Mouse (Mus musculus) brain, embryonic 14.5 days (tissue): Measurements from ENCODE around the gene Onecut3. TPM values are rescaled to one million over a fixed set of nuclear protein-coding genes. Genes with fewer than 3 reads are reported as not detected.

Experiments
- DNase-seq: peaks from one replicate; pipeline ENCODE4 v3.0.0-alpha.2; 2011; ENCODE audit warnings: low read depth
- CTCF ChIP-seq: fragments of 200-500 bp; IDR thresholded peaks from 2 replicates; pipeline ENCODE4 v1.5.1; 2012; ENCODE audit warnings: inconsistent platforms, mild to moderate bottlenecking, moderate library complexity, borderline replicate concordance; ENCODE audit not compliant: insufficient read depth, insufficient read length; ENCODE audit errors: extremely low read depth
- POLR2A ChIP-seq: fragments of 200-500 bp; IDR thresholded peaks from 2 replicates; pipeline ENCODE4 v1.6.1; 2012; ENCODE audit warnings: mild to moderate bottlenecking, inconsistent platforms, borderline replicate concordance; ENCODE audit not compliant: poor library complexity, insufficient read depth, insufficient read length, severe bottlenecking; ENCODE audit errors: extremely low read depth
- polyA plus RNA-seq: library from polyadenylated mRNA; depleted of rRNA; stranded (reverse); fragments of >200 nt; gene quantifications from 2 replicates; pipeline ENCODE4 v1.2.3, GENCODE M21; 2012

Gene Onecut3
- polyA plus RNA-seq, 1 experiment = 10.9 TPM

- no peak for DNase-seq
- TF ChIP-seq POLR2A (no peak), CTCF (no peak)
Measured at GRCm38 (mm10) chr10:80465066-80465465, 29.6 kb upstream of the Onecut3 start.

GRCm38 (mm10) chr10:80475290-80475959, 19.2 kb upstream of the Onecut3 start:
- DNase-seq = peak; percentile 91
- TF ChIP-seq POLR2A (no peak; the same call in none of the 2 replicates), CTCF (no peak)

GRCm38 (mm10) chr10:80478531-80478930, 16.1 kb upstream of the Onecut3 start:
- DNase-seq = no peak
- no peak for TF ChIP-seq POLR2A
- no peak for TF ChIP-seq CTCF

GRCm38 (mm10) chr10:80481002-80481401, 13.6 kb upstream of the Onecut3 start:
- TF ChIP-seq CTCF (no peak), POLR2A (no peak)

GRCm38 (mm10) chr10:80486862-80487379, 7.7 kb upstream of the Onecut3 start:
- no peak for TF ChIP-seq POLR2A
- TF ChIP-seq CTCF = peak; percentile 40; the same call in 1 of the 2 replicates
- no peak for DNase-seq

More at GRCm38 (mm10) chr10:80481002-80481401, 13.6 kb upstream of the Onecut3 start:
- no peak for DNase-seq

GRCm38 (mm10) chr10:80490051-80490450, 4.6 kb upstream of the Onecut3 start:
- DNase-seq = no peak
- TF ChIP-seq CTCF (no peak), POLR2A (no peak)

- TF ChIP-seq POLR2A (no peak), CTCF (no peak)
- no peak for DNase-seq
Measured at GRCm38 (mm10) chr10:80495901-80496300, 1.3 kb downstream of the Onecut3 start.

- DNase-seq = no peak
- no peak for TF ChIP-seq POLR2A
- no peak for TF ChIP-seq CTCF
Measured at GRCm38 (mm10) chr10:80496421-80496820, 1.8 kb downstream of the Onecut3 start.

GRCm38 (mm10) chr10:80502291-80502690, 7.7 kb downstream of the Onecut3 start:
- no peak for DNase-seq
- TF ChIP-seq POLR2A (no peak), CTCF (no peak)

- DNase-seq = no peak
- no peak for TF ChIP-seq POLR2A
Measured at GRCm38 (mm10) chr10:80502819-80503314, 8.2 kb downstream of the Onecut3 start.

GRCm38 (mm10) chr10:80503599-80504220, 9.1 kb downstream of the Onecut3 start:
- DNase-seq = no peak
- TF ChIP-seq POLR2A (no peak), CTCF (no peak)

- TF ChIP-seq POLR2A = no peak
- DNase-seq = no peak
Measured at GRCm38 (mm10) chr10:80504724-80505123, 10.1 kb downstream of the Onecut3 start.

- TF ChIP-seq CTCF = peak; percentile 89
- no peak for TF ChIP-seq POLR2A
- DNase-seq = peak; percentile 67
Measured at GRCm38 (mm10) chr10:80506222-80506621, 11.6 kb downstream of the Onecut3 start.
